Mouse (Mus musculus) embryonic facial prominence, embryonic 12.5 days (tissue): ENCODE measurements around the gene Tank. TPM values are rescaled to one million over a fixed set of nuclear protein-coding genes. Genes with fewer than 3 reads are reported as not detected.

Experiments used
- ATAC-seq: fragments of 200-750 bp; cut with Nextera tagmentation; 2 replicates; pipeline ENCODE4 v1.8.0; 2017; ENCODE audit not compliant: insufficient number of reproducible peaks, insufficient read depth, low FRiP score, low TSS enrichment
- H3K27ac ChIP-seq: fragments of 300-500 bp; sonication (generic); 2 replicates; pipeline ENCODE4 v1.5.1; 2016; ENCODE audit warnings: mild to moderate bottlenecking
- H3K27me3 ChIP-seq: fragments of 300-500 bp; sonication (generic); 2 replicates; pipeline ENCODE4 v1.6.1; 2016; ENCODE audit warnings: mild to moderate bottlenecking, moderate library complexity
- H3K36me3 ChIP-seq: fragments of 300-500 bp; sonication (generic); 2 replicates; pipeline ENCODE4 v1.6.1; 2016; ENCODE audit warnings: mild to moderate bottlenecking
- H3K4me1 ChIP-seq: fragments of 300-500 bp; sonication (generic); 2 replicates; pipeline ENCODE4 v1.6.1; 2016
- H3K4me2 ChIP-seq: fragments of 300-500 bp; sonication (generic); replicated peaks from 2 replicates; pipeline ENCODE4 v1.6.1; 2016; ENCODE audit warnings: mild to moderate bottlenecking, moderate library complexity
- H3K4me3 ChIP-seq: fragments of 300-500 bp; sonication (generic); 2 replicates; pipeline ENCODE4 v1.5.1; 2016; ENCODE audit warnings: mild to moderate bottlenecking
- H3K9ac ChIP-seq: fragments of 300-500 bp; sonication (generic); 2 replicates; pipeline ENCODE4 v1.6.1; 2016; ENCODE audit warnings: mild to moderate bottlenecking, moderate library complexity
- H3K9me3 ChIP-seq: fragments of 300-500 bp; sonication (generic); 2 replicates; pipeline ENCODE4 v1.6.1; 2016; ENCODE audit warnings: mild to moderate bottlenecking, moderate library complexity
- WGBS: fragments of 180-500 bp; shearing (Covaris S2); methylation state at CpG from one replicate; pipeline ENCODE4 v1.1.7; 2016; 5-methylcytosine and 5-hydroxymethylcytosine counted together
- polyA plus RNA-seq: library from polyadenylated mRNA; unstranded; fragments of >200 nt; fragmentation: Nextera tagmentation; extraction: Ambion mirVana; gene quantifications from 2 replicates; pipeline ENCODE4 v1.2.1, GENCODE M21; 2016

Tank gene
- polyA plus RNA-seq, 1 experiment from 2014 or later, result 28.5 TPM

GRCm38 (mm10) chr2:61630864-61631555, 52.6 kb downstream of the Tank start:
- WGBS, result 85% methylated on average over 3 of the region's 3 CpGs
- H3K27ac ChIP-seq, result no peak overlapping the region
- H3K9ac ChIP-seq, result no peak overlapping the region
- no peak overlapping the region for H3K4me3 ChIP-seq
- ATAC-seq, result no peak
- no peaks in the 10 kb centered on the region for H3K27me3 ChIP-seq
- H3K4me1 ChIP-seq, result no peaks in the 10 kb centered on the region
- peaks cover 8% of the 10 kb centered on the region; the same call in 1 of the 2 replicates for H3K36me3 ChIP-seq
- no peaks in the 10 kb centered on the region for H3K9me3 ChIP-seq
- H3K4me2 ChIP-seq, result no peak overlapping the region

- Histone ChIP-seq H3K4me3 (no peak overlapping the region), H3K4me1 (no peaks in the 10 kb centered on the region), H3K4me2 (no peak overlapping the region), H3K9ac (no peak overlapping the region), H3K27me3 (no peaks in the 10 kb centered on the region), H3K9me3 (no peaks in the 10 kb centered on the region), H3K36me3 (no peaks in the 10 kb centered on the region), H3K27ac (no peak overlapping the region)
- no peak for ATAC-seq
- 96% methylated on average over 1 of the region's 1 CpGs for WGBS
Observed at GRCm38 (mm10) chr2:61635099-61635498, 56.7 kb downstream of the Tank start.

GRCm38 (mm10) chr2:61638182-61638581, 59.8 kb downstream of the Tank start:
- Histone ChIP-seq H3K27me3 (no peaks in the 10 kb centered on the region), H3K36me3 (no peaks in the 10 kb centered on the region), H3K4me1 (no peaks in the 10 kb centered on the region), H3K27ac (no peak overlapping the region), H3K9me3 (no peaks in the 10 kb centered on the region), H3K4me2 (no peak overlapping the region), H3K4me3 (no peak overlapping the region), H3K9ac (no peak overlapping the region)
- 70% methylated on average over 6 of the region's 6 CpGs for WGBS
- no peak for ATAC-seq

GRCm38 (mm10) chr2:61642452-61643368, 64.3 kb downstream of the Tank start:
- Histone ChIP-seq H3K9me3 (no peaks in the 10 kb centered on the region), H3K4me2 (no peak overlapping the region), H3K36me3 (no peaks in the 10 kb centered on the region), H3K27ac (no peak overlapping the region), H3K4me1 (no peaks in the 10 kb centered on the region), H3K27me3 (no peaks in the 10 kb centered on the region), H3K9ac (no peak overlapping the region), H3K4me3 (no peak overlapping the region)
- WGBS, result 55% methylated on average over 6 of the region's 6 CpGs
- no peak for ATAC-seq

- H3K4me2 ChIP-seq, result no peak overlapping the region
- peaks cover 5% of the 10 kb centered on the region; the same call in 1 of the 2 replicates for H3K36me3 ChIP-seq
- H3K27me3 ChIP-seq, result no peaks in the 10 kb centered on the region; the same call in 1 of the 2 replicates
- H3K4me3 ChIP-seq, result no peak overlapping the region
- 85% methylated on average over 4 of the region's 4 CpGs for WGBS
- H3K27ac ChIP-seq, result no peak overlapping the region
- 0 out of 2 replicates have a peak, but pooled peaks cover 4% of the 10 kb centered on the region for H3K4me1 ChIP-seq
- ATAC-seq, result no peak
- H3K9me3 ChIP-seq, result no peaks in the 10 kb centered on the region
- H3K9ac ChIP-seq, result no peak overlapping the region
Observed at GRCm38 (mm10) chr2:61651206-61651605, 72.8 kb downstream of the Tank start.

GRCm38 (mm10) chr2:61651640-61652039, 73.3 kb downstream of the Tank start:
- Histone ChIP-seq H3K36me3 (peaks cover 5% of the 10 kb centered on the region; the same call in 1 of the 2 replicates), H3K4me1 (0 out of 2 replicates have a peak, but pooled peaks cover 4% of the 10 kb centered on the region), H3K27me3 (no peaks in the 10 kb centered on the region; the same call in 1 of the 2 replicates), H3K27ac (no peak overlapping the region), H3K4me2 (no peak overlapping the region), H3K9ac (no peak overlapping the region), H3K9me3 (no peaks in the 10 kb centered on the region), H3K4me3 (no peak overlapping the region)
- 87% methylated on average over 3 of the region's 3 CpGs for WGBS
- ATAC-seq, result no peak

GRCm38 (mm10) chr2:61655046-61655381, 76.6 kb downstream of the Tank start:
- 4% methylated on average over 12 of the region's 12 CpGs for WGBS
- H3K9ac ChIP-seq, result peak overlapping the region; percentile 70; the same call in 1 of the 2 replicates
- H3K36me3 ChIP-seq, result peaks cover under 1% of the 10 kb centered on the region; the same call in 1 of the 2 replicates
- peak; percentile 64; the same call in 1 of the 2 replicates for ATAC-seq
- peak overlapping the region; percentile 53 for H3K4me3 ChIP-seq
- H3K4me1 ChIP-seq, result 0 out of 2 replicates have a peak, but pooled peaks cover 7% of the 10 kb centered on the region
- no peaks in the 10 kb centered on the region for H3K9me3 ChIP-seq
- H3K27ac ChIP-seq, result no peak overlapping the region
- peak overlapping the region; percentile 98 for H3K4me2 ChIP-seq
- no peaks in the 10 kb centered on the region; the same call in 1 of the 2 replicates for H3K27me3 ChIP-seq

- WGBS, result under 1% methylated on average over 43 of the region's 46 CpGs
- no peak overlapping the region for H3K27ac ChIP-seq
Observed at GRCm38 (mm10) chr2:61655382-61656281, 77.2 kb downstream of the Tank start.

GRCm38 (mm10) chr2:61656421-61657411, 78.3 kb downstream of the Tank start:
- Histone ChIP-seq H3K36me3 (no peaks in the 10 kb centered on the region), H3K9ac (peak overlapping the region; percentile 70), H3K27ac (0 out of 2 replicates have a peak overlapping the region, but pooled peaks have one; percentile 36), H3K9me3 (no peaks in the 10 kb centered on the region), H3K4me3 (peak overlapping the region; percentile 53), H3K4me2 (peak overlapping the region; percentile 98), H3K4me1 (0 out of 2 replicates have a peak, but pooled peaks cover 7% of the 10 kb centered on the region), H3K27me3 (no peaks in the 10 kb centered on the region; the same call in 1 of the 2 replicates)
- under 1% methylated on average over 78 of the region's 85 CpGs for WGBS
- peak; percentile 88 for ATAC-seq

More at GRCm38 (mm10) chr2:61655382-61656281, 77.2 kb downstream of the Tank start:
- Histone ChIP-seq H3K9ac (peak overlapping the region; percentile 70), H3K4me3 (peak overlapping the region; percentile 53), H3K27me3 (no peaks in the 10 kb centered on the region; the same call in 1 of the 2 replicates), H3K4me2 (peak overlapping the region; percentile 98), H3K9me3 (no peaks in the 10 kb centered on the region), H3K36me3 (no peaks in the 10 kb centered on the region), H3K4me1 (0 out of 2 replicates have a peak, but pooled peaks cover 7% of the 10 kb centered on the region)
- ATAC-seq, result peak; percentile 41

GRCm38 (mm10) chr2:61659254-61659653, 80.9 kb downstream of the Tank start:
- 0 out of 2 replicates have a peak, but pooled peaks cover 7% of the 10 kb centered on the region for H3K4me1 ChIP-seq
- H3K4me3 ChIP-seq, result no peak overlapping the region
- no peaks in the 10 kb centered on the region; the same call in 1 of the 2 replicates for H3K27me3 ChIP-seq
- no peaks in the 10 kb centered on the region for H3K9me3 ChIP-seq
- H3K9ac ChIP-seq, result no peak overlapping the region
- no peak overlapping the region for H3K4me2 ChIP-seq
- WGBS, result 78% methylated on average over 2 of the region's 2 CpGs
- H3K27ac ChIP-seq, result no peak overlapping the region
- no peak for ATAC-seq
- no peaks in the 10 kb centered on the region for H3K36me3 ChIP-seq
